Mouse (Mus musculus): ENCODE results near the gene Rprd1b. TPM values are rescaled to one million over a fixed set of nuclear protein-coding genes. Genes with fewer than 3 reads are reported as not detected.

The Rprd1b gene
- total RNA-seq, 2 experiments from 2014 or later: 74.0 to 79.9 TPM

DNA sequence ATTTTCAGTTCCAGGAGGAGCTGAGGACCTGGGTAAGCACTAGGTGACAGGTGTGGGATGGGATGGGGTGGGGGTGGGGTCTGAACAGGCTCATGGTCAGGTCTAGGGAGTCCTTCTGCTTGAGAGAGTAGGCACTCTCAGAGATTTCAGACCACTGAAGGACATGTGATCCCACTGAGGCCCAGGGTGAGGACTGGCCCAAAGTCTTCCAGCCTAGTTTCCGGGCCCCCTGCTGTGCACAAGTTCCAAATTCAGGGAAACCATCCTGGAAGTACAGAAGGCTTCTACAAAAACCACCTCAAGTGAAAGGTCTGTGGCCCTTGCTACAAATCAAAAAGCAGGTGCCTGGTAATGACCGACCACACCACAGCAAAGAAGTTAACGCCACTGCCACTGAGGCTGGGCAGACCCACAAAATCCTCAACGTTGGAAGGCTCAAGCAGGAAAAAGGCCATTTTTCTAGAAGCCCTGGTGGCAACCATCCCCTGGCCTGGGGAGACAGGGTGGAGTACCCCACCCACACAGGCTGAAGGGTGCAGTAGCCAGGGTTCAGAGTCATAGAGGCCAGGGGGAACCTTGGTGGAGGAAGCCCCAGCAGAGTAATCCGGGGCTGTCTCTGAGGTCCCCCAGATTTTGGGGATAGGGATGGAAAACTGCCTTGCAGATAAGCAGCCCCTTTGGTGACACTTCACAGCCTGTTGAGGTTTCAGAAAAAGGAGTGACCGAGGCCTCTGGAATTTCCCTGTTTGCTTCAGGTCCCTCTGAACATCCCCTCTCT lies 116.6 kb downstream of the Rprd1b start:
- no peak for DNase-seq (ENCODE audit: low spot score in 2 of 2)

DNA sequence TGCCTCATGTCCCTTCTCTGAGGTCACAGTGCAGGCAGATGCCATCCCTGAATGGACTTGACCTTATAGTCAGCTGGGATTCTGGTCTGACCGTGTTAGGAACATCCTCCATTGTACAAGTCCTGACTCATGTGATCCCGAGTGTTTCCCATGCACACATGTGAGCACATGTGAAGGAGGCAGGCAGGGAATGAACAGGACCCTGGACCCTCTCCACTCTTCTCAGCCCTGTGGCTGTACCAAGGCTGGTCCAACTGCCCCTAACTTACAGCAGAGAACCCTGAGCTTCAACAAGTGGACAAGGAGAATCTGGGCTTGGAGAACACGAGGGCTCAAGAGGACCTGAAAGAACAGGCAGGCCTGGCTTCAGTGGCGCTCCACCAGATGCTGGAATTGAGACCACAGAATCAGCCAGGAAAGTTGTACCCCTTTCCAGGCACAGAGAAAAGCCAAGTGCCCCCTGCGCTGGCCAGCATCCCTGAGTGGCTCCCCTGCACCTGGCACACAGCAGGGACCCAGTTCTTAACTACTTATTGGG lies 117.3 kb downstream of the Rprd1b start:
- DNase-seq (ENCODE audit: low spot score in 2 of 2): no peak

DNA sequence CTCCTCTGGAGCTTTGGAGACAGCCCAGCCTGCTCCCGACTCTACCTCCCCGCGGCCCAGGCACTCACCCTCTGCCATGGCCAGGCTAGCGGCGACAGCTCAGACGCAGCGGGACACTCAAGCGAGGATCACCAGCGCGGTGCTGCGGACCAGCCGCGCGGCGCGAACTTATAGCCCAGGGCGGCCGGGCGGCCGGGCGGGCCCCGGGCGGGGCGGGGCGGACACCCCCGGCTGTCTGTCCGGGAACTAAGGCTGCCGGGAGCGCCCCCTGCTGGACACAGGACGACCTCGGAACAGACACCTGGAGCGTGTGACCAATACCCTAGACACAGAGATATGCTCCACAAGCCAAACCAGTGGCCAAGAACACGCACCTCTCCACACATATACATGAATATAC lies 117.9 kb downstream of the Rprd1b start, which contains the start of gene Tgm2:
Tgm2 (minus strand) TSS at position 214 of the 400 bp plus-strand sequence.
- DNase-seq (ENCODE audit: low spot score in 2 of 2): peak; percentile 73 to 78

DNA sequence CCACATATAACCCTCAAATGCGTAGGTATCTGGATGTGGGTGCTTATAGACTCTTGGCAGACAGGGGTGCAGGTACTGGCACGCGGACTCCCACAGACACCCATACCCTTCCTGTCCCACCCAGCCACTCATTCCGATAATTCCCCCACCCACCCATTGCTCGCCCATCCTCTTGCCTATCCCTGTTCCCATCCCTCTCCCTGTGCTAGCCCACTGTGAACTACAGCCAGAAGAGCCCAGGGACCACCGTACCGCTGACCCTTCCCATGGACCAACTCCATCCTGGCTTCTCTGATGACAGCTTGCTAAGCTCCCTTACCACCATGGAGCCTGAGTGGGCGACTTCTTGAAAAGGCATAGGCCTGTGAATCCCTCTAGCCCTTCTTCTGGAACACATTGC lies 118.7 kb downstream of the Rprd1b start:
- DNase-seq (ENCODE audit: low spot score in 2 of 2): no peak

DNA sequence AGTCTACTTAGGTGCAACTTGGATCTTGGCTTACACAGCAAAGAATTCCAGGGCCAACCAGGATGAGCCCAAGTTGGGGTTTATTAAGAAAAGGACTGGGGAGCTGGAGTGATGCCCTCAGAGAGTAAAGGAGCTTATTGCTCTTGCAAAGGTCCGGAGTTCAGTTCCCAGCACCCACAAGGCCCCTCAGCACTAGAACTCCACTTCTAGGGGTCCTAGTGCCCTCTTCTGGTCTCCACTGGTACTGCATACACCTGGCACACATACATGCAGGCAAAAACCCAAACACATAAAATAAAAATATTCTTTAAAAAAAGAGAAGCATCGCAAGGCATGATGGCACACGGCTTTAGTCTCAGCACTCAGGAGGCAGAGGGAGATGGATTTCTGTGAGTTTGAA lies 122.8 kb downstream of the Rprd1b start:
- DNase-seq (ENCODE audit: low spot score in 2 of 2): no peak

DNA sequence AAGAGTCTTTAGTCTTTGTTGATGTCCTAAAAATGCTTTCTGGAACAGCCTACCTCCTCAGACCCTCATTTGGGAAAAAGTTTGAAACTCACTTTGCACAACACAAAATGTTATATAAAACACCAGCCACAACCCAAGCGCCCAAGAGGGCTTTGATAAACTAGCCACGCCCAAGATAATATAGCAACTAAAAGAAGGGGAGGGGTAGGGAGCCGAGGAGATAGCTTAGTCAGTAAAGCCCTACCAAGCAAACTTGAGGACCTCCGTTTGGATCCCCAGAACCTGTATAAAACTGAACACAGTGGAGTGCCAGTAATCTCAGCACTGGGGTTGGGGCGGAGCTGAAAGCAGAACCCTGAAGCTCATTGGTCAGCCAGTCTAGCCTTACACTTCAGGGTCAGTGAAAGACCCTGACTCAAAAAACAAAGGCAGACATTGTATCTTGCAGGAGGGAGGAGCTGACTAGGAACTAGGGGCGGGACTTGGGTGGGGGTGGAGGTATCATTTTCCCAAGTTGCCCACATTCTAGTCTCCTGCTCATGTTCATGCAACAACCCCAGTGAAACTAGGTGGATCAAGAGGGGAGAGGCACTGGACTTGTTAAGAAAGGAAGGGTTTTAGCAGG lies 124.5 kb downstream of the Rprd1b start:
- DNase-seq (ENCODE audit: low spot score in 2 of 2): no peak

DNA sequence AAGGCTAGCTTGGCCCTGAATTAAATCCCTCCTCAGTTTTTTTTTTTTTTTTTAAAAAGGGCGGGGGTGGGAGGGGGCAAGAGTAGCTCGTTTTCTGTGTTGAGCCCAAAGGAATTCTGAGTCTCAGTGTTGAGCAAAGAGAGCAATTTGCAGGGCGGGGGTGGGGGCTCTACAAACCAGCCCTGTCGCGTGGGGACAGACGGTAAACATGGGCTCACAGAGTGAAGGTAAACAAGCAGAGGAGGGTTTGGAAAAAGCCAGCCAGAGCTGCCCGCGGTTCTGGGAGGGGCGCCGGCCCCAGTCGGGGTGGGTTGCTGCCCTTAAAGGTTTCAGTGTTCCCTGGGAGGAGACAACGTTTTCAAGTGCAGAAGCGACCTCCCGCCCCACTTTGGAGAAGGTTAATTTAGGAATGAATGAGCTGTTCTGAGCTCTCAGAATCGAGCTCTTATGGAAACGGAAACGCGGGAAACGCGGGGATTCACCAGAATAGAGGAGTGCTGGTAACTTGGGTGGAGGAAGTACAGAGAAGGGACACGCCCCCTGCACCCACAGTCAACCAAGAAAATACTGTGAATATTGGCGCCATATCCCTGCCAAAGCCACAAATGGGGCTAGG lies 125.5 kb downstream of the Rprd1b start:
- DNase-seq (ENCODE audit: low spot score in 2 of 2): no peak

DNA sequence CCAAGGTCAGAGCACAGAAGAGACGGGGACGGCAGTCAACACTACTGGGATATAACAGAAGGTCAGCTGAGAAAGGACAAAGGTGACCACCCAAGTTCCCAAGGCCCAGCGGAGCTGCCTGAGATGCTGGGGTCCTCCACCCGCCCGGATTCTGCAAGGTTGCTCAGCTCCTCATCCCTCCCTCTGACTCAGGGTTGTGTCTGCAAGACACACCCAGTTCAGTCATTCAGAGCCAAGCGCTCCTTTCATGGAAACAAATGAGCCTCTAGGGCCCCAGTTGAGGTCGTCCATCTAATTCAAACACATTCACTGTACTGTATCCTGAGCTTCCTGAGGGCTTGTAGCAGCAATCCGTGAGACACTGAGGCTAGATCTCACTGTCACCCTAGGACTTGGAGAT lies 126.3 kb downstream of the Rprd1b start:
- DNase-seq (ENCODE audit: low spot score in 2 of 2): no peak

DNA sequence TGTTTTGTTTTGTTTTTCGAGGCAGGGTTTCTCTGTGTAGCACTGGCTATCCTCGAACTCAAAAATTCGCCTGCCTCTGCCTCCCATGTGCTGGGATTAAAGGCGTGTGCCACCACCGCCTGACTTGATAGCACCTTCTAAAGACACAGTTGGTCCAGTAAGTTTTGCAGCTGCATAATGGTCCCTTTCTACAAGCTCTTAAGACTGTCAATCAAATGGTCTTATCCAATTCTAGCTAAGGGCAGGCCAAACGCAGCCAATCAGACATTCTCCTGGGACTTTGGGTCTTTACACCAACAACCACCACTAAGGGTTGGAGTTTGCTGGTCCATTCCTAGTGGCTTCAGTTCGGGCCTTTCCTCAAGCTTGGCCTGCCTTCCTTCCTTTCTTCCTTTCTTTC lies 126.8 kb downstream of the Rprd1b start:
- DNase-seq (ENCODE audit: low spot score in 2 of 2): no peak

DNA sequence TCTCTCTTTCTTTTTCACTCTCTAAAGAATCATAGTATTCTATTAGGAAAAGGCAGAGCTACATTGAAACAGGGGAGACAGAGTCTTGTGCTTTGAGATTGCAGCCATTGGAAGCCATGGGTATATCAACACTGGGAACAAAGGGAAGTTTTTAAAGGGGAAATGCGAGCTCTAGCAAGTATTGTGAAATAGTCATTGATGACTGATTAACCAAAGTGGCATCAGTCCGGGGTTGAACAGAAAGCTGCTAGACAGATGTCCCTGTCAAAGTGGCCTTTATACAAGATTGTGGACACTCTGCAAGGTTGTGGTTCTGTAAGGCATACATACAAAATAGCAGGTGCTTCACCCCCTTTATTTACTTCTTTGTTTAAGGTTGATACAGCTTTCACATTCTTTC lies 127.3 kb downstream of the Rprd1b start:
- no peak for DNase-seq (ENCODE audit: low spot score in 2 of 2)

DNA sequence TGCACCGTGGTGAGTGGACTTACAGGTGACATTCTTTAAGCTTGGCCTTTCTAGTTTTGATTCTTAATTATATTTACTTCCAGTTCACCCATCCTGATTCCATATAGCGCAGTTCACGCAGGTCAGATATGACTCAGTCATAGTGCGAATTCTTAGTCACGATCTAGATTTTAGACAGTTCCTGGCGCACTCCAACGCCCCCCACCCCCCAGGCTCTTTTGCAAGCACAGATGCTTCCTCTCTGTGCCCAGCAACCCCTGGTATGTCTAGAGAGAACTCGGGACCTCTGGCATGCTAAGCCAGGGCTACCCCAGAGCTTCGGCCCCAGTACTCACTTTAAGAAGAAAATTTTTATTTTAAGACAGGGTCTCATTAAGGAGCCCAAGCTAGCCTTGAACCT lies 128.2 kb downstream of the Rprd1b start:
- DNase-seq (ENCODE audit: low spot score in 2 of 2): no peak

DNA sequence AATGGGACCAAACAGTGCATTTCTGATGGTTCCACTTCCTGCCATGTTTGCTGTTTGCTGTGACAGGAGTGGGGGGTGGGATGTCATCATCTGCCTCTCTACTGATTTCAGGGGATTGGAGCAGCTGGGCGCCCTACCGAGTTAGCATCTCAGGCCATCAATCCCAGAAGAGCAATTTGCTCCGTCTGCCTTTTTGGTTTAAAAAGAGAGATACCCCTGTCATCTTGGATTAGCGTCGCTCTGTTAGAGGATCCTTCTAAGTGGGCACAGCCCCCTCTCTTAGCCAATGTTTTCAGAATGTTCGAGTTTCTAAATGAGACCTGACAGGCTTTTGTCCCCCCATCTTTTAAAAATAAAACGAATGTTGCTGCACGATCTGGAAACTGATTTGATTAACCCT lies 129.4 kb downstream of the Rprd1b start:
- DNase-seq (ENCODE audit: low spot score in 2 of 2): no peak

DNA sequence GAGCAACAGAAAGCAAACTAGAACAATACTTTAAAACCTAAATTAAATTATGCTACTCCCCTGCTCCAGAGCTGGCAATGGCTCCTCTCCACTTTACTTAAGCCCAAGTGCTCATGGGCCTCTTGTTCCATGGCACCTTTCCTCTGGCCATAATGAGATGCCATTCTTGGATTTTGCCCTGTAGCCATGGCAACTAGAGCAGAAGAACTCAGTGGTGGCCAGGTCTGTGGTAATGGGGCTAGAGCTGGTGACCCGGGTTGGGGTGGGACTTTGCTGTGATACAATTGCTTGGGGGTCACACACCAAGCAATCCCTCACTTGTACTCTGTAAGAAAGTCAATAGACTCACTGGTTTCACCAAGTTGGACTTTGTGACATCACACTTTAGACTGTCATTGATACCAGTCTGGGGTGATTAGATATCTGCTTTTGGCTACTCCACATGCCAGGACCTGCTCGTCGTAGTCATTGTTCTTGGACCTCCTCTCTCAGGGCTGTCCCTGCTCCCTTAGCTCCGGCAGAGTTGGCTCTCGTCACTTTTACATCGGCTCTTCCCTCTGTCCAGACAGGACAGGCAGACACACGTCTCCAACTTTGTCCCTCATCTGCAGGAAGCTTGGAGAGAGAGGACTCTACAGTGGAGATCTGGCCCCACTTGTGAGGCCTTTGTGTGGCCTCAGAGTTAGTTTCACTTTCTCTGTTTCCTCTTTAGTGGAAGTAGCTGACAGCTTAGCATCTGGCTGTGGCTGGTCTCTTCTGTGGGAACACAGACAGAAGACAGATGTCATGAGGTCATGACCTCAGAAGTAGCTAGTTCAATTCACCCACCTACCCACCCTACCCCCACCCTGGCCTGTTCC lies 131.3 kb downstream of the Rprd1b start:
- no peak for DNase-seq (ENCODE audit: low spot score in 2 of 2)

DNA sequence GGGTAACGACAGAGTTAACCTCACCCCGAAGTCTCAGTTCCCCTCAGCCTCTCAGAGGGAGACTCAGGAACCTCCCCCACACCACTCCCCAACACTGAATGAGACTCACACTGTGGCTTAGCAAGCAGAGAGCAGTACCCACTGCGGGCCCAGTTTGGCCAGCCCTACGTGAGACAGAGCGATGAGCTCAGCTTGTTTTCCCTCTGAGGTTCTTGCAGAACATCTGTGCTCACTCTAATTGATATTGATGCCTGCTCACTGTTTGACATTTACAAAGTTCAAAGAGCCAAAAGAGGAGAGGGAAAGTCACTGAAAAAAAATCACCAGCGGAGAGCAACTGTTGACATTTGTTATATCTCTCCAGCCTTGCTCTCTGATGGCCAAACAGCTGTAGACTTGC lies 133.5 kb downstream of the Rprd1b start:
- DNase-seq (ENCODE audit: low spot score in 2 of 2): no peak

DNA sequence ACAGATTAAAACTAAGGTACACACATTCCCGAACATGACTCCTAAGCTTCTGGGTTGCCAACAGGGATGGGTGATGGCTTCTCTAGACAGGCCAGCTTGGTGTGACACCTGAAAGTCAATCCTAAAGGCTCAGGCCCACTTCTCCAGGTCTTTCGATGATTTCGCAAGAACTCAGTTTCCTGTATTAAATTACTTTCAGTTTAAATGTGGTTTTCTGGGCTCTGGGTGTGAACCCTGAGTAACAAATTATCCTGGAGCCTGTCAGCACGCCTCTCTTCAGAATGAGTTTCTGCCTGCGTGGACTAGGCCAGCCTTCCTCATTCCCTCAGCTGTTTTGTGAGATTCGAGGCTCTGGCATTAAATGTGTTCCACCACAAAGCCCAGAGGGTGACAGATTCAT lies 134.7 kb downstream of the Rprd1b start:
- no peak for DNase-seq (ENCODE audit: low spot score in 2 of 2)

DNA sequence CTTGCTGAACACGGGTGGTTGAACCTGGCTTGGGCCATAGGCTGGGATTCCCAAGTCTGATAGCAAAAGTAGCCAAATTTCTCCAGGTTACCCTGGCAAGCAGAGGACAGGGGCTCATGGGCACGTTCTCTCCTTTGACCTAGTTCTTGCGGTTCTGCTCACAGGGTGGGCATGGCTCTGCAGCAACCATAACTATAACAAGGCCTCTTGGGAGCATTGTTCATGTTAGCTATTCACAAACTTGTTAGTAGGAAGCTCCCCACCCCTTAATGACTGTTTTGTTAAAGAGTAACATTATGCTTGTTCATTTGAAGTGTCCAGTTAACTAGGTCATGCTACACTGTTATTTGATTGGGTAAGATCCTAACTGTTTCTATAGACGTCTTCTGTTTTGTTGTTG lies 137.5 kb downstream of the Rprd1b start:
- no peak for DNase-seq (ENCODE audit: low spot score in 2 of 2)

DNA sequence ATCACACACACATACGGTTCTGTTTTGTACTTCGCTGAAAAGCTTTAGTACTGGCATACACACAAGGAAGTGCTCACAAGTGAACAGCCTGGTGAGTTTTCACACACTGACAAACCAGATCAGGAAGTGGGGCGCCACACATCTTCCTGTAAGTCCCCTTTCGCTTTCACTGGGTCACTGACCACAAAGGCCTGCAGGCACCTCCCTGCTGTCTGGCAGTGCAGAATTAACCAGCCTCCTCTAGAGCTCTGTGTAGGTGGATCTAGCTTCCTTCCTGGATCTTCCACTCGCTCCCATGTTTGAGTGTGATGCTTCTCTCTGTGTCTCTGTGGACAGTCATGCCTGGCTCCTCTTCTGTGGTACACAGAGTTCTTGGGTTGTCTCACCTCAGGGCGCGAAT lies 138.3 kb downstream of the Rprd1b start:
- DNase-seq (ENCODE audit: low spot score in 2 of 2): no peak

DNA sequence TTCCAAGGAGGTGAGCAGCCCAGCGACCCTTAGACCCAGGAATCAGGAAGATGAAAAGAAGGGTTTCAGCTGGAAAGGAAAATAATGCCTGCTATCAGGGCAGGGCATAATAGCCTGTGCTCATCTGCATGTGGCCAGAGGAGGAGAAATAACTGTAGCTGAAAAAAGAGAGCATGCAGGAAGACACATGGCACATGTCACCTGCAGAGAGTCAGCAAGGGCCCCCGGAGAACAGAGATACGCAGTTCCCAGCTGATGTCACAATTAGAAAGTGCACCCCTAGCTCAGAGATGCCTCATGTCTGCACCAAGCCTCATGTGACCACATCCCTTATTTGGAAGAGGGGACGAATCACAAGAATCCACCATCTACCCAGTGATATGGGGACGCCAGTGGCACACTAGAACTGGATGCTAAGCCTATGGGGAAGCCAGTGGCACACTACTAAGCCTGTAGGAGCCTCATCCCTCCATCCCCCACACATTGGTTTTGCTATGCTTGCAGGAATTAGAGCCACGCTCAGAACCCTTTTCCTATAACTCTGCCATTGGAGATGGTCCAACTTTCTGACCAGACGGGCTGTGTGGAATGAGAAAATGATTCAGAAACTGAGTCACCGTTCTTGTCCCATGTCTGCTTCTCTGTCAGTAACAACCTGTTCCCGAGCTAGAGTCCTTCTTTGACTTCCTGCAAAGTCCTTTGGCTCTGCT lies 139.4 kb downstream of the Rprd1b start:
- no peak for DNase-seq (ENCODE audit: low spot score in 2 of 2)

DNA sequence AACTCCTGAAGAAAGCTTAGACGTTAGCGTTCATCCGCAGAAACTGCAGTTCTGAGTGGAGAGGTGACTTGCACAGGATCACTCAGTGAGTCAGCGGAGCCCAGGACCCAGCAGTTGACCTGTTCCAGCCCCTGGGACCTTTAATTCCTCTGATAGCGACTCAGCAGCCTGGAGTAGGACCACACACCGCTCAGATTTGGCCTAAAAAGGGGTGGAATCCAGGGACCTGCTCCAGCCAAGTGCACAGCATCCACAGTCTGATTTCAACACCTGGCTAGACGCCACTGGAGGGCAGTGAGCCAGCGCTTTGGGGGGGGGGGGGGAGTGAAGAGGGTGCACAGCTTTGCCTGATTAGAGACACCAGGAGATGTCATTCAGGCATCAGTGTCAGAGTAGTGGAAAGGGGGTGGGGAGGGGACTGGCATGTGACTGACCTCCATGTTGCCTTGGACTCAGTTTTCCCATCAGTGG lies 140.5 kb downstream of the Rprd1b start:
- no peak for DNase-seq (ENCODE audit: low spot score in 2 of 2)

DNA sequence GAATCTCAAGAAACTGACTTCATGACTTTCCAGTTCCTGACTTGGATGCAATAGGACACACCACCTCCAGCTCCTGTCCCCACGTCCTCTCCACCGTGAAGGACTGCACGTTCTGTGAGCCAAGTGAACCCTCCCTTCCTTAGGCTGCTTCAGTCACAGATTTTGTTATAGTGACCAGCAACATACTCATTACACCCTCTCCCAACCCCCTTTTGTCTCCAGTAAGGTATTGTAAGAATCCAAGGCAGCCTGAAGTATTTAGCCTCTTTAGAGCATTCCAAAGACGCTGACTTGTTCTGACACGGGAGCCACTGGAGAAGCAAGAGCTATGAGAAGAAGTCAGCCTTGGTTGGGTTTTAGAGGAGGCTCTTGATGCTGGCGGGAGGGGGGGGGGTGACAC lies 141.1 kb downstream of the Rprd1b start:
- no peak for DNase-seq (ENCODE audit: low spot score in 2 of 2)

DNA sequence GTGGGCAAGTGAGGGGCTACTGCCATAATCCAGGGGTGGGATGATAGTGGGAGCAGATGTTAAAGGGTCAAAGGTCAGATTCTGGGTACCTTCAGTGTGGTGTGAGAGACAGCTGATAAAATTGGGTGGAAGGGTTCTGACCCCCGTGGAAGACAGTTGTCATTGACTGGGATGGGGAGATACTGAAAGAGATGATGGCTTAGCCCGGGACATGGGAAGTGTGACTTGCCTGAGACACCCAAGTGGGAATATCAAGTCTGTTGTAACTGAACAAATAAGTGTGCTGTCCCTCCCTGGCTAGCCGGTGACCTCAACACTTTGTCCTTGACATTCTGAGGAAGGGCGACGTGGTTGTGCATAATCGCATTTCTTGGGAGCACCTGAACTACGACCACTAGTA lies 141.5 kb downstream of the Rprd1b start:
- no peak for DNase-seq (ENCODE audit: low spot score in 2 of 2)
